Mouse (Mus musculus): ENCODE results near the gene Tbccd1.

Gene Tbccd1

DNA sequence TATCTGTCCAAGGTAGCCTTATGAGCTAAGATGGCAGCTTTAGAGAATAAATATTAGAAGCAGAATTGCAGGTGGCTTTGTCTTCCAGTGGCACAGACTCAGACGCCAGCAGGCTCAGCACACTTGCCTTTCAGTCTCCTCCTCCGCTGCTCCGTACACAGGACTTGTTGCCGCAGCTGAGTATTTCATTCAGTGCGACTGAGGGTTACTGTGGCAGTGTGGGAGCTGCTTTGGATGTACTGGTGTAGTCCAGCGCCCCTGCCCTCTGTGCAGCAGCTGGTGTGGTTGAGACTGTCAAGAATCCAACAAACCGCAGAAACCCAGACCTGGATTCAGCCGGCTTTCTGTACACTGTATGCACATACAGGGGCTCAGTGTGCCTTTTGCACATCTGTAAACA is 14.9 kb upstream of the Tbccd1 start:
- DNase-seq (ENCODE audit: low spot score in 2 of 2) = no peak

DNA sequence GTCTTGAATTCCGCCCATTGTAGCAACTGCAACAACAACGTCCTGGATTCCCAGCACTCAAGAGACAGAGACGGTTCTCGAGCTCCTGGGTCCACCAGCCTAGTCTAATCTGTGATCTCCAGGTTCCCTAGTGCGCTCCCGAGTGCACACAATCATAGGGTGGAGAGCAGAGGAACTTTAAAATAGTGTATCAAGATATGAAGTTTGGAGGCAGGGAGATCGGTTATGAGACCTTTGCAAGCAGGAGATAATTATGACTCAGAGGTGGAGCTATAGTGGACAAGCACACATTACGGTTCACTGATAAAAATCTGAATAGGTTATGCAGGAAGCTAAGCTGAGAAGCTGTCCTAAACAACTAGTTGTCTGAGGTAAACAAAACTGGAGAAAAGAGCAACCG is 696 bp downstream of the Tbccd1 start:
- DNase-seq (ENCODE audit: low spot score in 2 of 2) = no peak

- DNase-seq (ENCODE audit: low spot score in 2 of 2) = no peak
These were observed 4.8 kb downstream of the Tbccd1 start for GRCm38 (mm10) chr16:22852709-22853108.

- no peak for DNase-seq (ENCODE audit: low spot score in 2 of 2)
These were observed 9.1 kb downstream of the Tbccd1 start for GRCm38 (mm10) chr16:22848331-22848730.

DNA sequence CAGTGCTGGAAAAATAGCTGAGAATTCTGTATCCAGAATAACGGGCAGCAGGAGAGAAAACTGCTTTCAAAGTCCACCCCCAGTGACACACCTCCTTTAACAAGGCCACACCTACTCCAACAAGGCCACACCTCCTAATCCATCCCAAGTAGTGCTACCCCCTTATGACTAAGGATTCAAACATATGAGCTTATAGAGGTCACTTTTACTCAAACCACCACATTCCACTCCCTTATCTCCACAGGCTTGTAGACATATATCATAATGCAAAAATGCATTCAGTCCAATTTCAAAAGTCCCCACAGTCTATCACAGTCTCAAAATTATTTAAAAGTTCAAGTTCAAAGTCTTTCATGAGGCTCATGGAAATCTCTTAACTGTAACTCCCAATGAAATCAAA is 9.8 kb downstream of the Tbccd1 start:
- no peak for DNase-seq (ENCODE audit: low spot score in 2 of 2)

GRCm38 (mm10) chr16:22845481-22845880 is 12.0 kb downstream of the Tbccd1 start:
- DNase-seq (ENCODE audit: low spot score in 2 of 2) = no peak

DNA sequence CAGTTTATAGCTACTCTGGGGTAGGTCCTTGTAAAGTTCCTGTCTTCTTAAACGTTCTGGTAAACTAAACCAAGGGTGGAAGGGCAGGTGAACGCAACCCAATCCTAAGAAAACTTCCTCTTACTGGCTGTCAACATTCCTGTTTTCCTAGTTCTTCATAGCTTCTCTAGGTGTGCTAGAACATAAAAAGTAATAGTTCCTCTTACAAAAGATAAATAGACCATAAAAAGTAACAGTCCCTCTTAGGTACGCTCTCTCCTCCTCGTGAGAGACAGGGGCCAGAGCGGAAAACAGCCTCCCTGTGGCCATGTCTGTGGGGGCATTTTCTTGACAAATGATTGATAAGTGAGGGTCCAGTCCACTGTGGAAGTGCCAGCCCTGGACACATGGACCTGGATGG is 12.6 kb downstream of the Tbccd1 start:
- DNase-seq (ENCODE audit: low spot score in 2 of 2) = no peak

DNA sequence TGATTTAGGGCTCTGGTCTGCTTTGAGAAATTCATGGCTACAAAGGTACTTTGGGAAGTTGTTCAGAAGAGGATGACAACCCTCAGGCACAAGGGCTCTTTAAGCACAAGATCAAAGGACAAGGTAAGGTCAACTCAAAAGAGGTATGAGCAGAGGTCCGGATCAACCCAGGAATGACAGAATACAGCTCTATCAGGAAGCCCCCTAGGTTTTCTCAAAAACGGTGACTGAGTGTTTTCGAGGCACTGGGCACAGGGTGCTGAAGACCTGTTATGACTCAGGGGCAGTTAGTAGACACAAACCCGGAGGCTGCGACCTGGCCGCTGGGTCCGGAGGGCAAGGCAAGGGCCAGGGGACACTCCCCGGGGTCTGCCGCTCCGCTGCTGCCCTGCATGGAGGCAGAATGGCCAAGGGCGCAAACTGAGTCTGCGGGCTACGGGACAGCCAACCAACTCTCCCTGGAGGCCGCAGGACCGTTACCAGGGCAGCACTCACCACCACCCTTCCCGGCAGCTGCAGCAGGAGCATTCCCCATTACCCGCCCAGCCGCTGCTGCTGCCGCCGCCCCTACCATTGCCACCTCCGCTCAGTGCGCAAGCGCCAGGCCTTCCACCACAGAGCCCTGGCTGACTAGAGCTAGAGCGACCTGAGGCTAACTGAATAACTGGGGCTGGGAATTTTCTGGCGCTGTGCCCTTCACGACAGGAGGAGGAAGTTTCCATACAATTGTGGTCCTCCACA is 13.2 kb downstream of the Tbccd1 start:
- peak; percentile 13 to 19 for DNase-seq (ENCODE audit: low spot score in 2 of 2)

GRCm38 (mm10) chr16:22842871-22843270 is 14.6 kb downstream of the Tbccd1 start:
- DNase-seq (ENCODE audit: low spot score in 2 of 2) = no peak

GRCm38 (mm10) chr16:22839146-22839857 is 18.2 kb downstream of the Tbccd1 start:
- no peak for DNase-seq (ENCODE audit: low spot score in 2 of 2)

DNA sequence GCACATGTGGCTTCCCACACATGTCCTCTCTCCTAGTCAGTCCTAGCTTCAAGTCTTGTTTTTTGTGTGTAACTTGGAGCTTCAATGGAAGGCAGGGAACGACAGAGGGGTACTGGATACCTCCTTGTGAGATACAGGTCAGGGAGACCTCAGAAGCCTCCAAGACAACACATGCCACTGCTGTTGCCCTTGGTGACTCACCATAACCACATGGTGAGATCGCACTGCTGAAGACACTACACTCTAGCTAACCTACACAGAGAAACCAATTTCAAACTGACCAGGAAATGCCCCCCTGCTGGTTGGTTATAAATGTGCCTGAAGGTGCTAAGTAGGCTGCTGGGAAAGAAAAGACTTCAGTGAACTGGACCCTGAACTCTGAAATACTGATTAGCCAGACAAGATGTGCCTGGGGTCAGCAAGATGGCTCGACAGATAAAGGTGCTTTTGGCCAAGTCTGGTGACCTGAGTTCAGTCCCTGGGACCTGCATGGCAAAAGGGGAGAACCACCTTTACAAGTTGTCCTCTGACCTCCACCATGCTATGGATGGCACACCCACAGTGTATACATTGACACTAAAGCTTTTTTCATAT is 24.4 kb downstream of the Tbccd1 start:
- DNase-seq (ENCODE audit: low spot score in 2 of 2) = no peak

DNA sequence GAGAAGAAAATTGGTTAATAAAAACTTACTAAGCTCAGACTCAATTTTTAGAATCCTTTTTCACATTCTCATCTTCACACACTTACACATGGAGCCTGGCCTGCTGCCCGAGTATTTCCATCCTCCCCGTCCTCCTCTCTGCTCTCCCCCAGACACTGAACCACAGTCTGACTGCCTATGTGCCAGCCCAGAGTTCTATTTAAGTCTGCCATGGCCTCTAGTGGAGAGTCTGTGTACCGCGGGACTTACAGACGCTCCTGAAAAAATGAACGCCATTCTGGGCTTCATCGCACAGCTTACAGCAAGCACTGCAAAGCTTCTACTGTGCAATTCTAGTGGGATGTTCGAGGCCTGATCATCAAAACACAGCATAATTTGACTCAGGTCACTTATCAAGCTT is 36.7 kb downstream of the Tbccd1 start:
- no peak for DNase-seq (ENCODE audit: low spot score in 2 of 2)

GRCm38 (mm10) chr16:22811477-22811876 is 46.0 kb downstream of the Tbccd1 start, which contains the start of gene Crygs:
Gene Crygs, minus strand, starts transcription at chr16:22811577.
- no peak for DNase-seq (ENCODE audit: low spot score in 2 of 2)

DNA sequence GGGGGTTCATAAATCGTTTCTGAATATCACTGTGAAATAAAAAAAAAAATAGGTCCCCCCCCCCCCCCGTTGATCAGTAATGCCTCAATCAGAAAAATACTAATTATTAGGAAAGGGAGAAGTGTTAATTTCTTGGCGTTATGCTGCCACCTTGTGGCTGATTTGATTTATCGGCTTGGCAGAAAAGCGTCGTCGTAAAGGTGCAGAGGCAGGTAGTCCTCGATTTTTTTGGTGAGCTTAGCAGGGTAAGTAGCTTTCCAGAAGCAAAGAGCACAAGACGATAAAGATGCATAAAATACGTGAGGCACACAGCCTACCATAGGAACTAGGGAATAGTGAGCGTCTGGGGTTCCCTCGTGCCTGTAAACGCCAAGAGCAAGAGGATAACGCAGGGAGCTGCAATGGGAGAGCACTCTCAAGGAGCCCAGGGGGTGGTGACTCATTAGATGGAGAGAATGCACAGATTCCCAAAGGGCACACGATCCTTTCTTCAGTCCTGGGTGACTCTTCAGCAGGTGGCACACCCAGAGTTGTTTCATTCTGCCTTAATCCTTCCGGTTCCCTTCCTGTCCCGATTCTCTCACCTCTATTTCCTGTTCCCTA is 49.9 kb downstream of the Tbccd1 start:
- peak in 1 of 2 experiments; percentile 40 for DNase-seq (ENCODE audit: low spot score in 2 of 2)

DNA sequence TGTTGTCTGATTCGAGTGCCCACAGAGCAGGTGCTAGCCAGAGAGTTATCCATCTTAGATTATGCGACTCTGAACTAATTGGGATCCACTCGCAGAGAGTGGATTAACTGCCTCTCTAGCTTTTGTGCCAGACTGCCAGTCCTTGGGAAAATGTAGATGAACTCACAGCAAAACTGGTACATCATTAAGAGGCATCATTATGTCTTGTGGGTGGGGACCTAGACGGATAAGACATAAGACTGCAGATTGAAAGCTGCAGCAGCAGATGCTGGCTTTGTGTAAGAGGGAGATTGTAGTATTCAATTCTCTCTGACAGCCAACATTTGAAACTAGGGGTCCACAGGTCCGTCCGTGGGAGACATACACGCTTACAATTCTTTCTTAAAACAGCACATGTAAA is 54.7 kb downstream of the Tbccd1 start:
- no peak for DNase-seq (ENCODE audit: low spot score in 2 of 2)

GRCm38 (mm10) chr16:22800849-22801109 is 56.7 kb downstream of the Tbccd1 start:
- no peak for DNase-seq (ENCODE audit: low spot score in 2 of 2)

- no peak for DNase-seq (ENCODE audit: low spot score in 2 of 2)
These were observed 57.2 kb downstream of the Tbccd1 start for GRCm38 (mm10) chr16:22800026-22800848.

GRCm38 (mm10) chr16:22798520-22798919 is 58.9 kb downstream of the Tbccd1 start:
- no peak for DNase-seq (ENCODE audit: low spot score in 2 of 2)

DNA sequence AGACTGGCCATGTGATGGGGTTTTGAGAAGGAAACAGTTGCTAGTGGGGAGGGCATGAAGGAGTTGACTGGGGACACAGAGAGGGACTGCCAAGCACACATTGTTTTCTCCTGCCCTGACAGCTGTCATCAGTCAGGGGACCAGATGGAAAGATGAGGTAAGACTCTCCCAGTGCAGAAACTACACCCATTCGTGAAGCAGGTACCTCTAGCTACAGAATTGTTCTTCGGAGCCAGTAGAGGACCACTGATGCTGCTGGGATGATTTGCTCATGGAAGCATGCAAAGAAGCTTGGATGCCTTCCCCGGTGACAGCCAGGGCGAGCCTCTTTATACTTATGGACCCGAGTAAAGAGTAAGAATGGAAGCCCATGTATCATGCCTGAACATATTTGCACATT is 59.9 kb downstream of the Tbccd1 start:
- DNase-seq (ENCODE audit: low spot score in 2 of 2) = no peak

DNA sequence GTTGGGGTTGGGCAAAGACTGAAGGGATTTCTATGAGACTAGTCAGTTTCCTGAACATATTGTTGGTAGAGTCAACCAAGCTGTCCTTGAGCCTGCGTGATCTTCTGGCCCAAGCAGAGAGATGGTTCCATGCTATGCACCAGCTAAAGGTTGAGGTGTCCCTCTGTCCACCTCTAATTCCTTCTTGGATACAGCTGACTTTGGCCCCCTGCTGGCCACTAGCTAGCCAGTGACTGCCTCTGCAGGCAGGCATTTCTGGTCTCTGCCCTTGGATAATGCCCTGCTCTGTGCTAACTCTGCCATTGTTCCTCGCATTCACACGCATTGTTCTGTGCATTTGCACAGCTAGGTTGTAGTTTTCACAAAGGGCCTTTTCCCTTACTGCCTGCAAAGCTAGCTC is 62.0 kb downstream of the Tbccd1 start:
- DNase-seq (ENCODE audit: low spot score in 2 of 2) = no peak

GRCm38 (mm10) chr16:22791235-22791634 is 66.2 kb downstream of the Tbccd1 start:
- no peak for DNase-seq (ENCODE audit: low spot score in 2 of 2)

DNA sequence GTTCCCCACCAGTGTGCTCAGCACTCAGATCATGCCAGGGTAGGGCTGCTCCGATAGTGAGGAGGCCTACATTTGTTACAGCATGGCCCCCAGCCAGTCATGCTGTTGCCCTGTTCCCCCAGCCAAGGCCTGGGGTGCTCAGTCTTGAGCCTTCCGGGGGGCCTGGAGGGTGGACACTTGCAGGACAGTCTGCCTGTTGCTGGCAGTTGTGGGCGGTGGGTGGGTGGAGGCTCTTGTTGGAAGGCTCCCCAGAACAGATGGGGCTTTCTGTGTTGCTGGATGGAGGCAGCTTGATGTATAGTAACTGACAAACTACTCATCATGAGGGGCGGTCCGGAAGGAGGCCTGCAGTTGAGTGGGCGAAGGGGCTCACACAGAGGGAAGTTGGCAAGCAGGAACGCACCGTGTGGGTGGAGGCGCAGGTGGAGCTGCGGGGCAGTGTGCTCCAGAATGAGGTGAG is 67.5 kb downstream of the Tbccd1 start:
- DNase-seq (ENCODE audit: low spot score in 2 of 2) = no peak

Data from spleen, postnatal 14 days (tissue).